Comparison of ENCODE assay signal across 13 mouse cellular contexts in genomic region chr5:114373581-114373980, GRCm38 (mm10). TPM values are rescaled to one million over a fixed set of nuclear protein-coding genes. Genes with fewer than 3 reads are reported as not detected.
DNase-seq lines count a peak whose midpoint lies in the region; ATAC-seq and TF ChIP-seq lines count a peak whose summit lies in the region.
"Had no signal": no experiment of that assay in that cellular context is flagged by ENCODE, and none has a peak within 500 bp of the region (broad histone marks: within the 10 kb centered on the region; RNA-seq: fewer than 3 reads in every experiment).

No protein-coding gene starts in this region.

- H3ac ChIP-seq in myocyte (ENCODE audit: control insufficient read depth, insufficient read length), result no peak overlapping the region

- peaks cover 98% of the 10 kb centered on the region for H3K4me1 ChIP-seq in heart, embryonic 13.5 days
- H3K4me1 ChIP-seq in liver, embryonic 11.5 days (replicated peaks; ENCODE audit: control insufficient read depth, insufficient read depth, low read length), result peaks cover 89% of the 10 kb centered on the region
- peaks cover 96% of the 10 kb centered on the region for H3K4me1 ChIP-seq in embryonic facial prominence, embryonic 13.5 days

- no peak overlapping the region for H3K4me2 ChIP-seq in heart, embryonic 13.5 days
- H3K4me2 ChIP-seq in liver, embryonic 11.5 days, result no peak overlapping the region; the same call in 1 of the 2 replicates
- H3K4me2 ChIP-seq in embryonic facial prominence, embryonic 13.5 days, result 0 out of 2 replicates have a peak overlapping the region, but pooled peaks have one; percentile 22
- peak overlapping the region; percentile 82 for H3K4me2 ChIP-seq in myocyte (ENCODE audit: low read depth)

- H3K27me3 ChIP-seq in heart, embryonic 13.5 days (replicated peaks), result no peaks in the 10 kb centered on the region
- H3K27me3 ChIP-seq in liver, embryonic 11.5 days (replicated peaks; ENCODE audit: control insufficient read depth, insufficient read depth, low read length), result no peaks in the 10 kb centered on the region
- H3K27me3 ChIP-seq in embryonic facial prominence, embryonic 13.5 days, result no peaks in the 10 kb centered on the region
- no peaks in the 10 kb centered on the region for H3K27me3 ChIP-seq in myocyte (ENCODE audit: control insufficient read depth, insufficient read depth, insufficient read length)
- H3K27me3 ChIP-seq: limb, embryonic 12.5 days had no signal

- no peak overlapping the region for H3K4me3 ChIP-seq in heart, embryonic 13.5 days
- no peak overlapping the region for H3K4me3 ChIP-seq in liver, embryonic 11.5 days (ENCODE audit: low read depth, low read length)
- no peak overlapping the region for H3K4me3 ChIP-seq in embryonic facial prominence, embryonic 13.5 days
- no peak overlapping the region for H3K4me3 ChIP-seq in myocyte
- H3K4me3 ChIP-seq: limb, embryonic 12.5 days had no signal

- H3K9me3 ChIP-seq in heart, embryonic 13.5 days, result no peaks in the 10 kb centered on the region
- H3K9me3 ChIP-seq in liver, embryonic 11.5 days (ENCODE audit: control insufficient read depth, low read length), result no peaks in the 10 kb centered on the region
- no peaks in the 10 kb centered on the region for H3K9me3 ChIP-seq in embryonic facial prominence, embryonic 13.5 days
- H3K9me3 ChIP-seq: limb, embryonic 12.5 days had no signal

- H3K36me3 ChIP-seq in heart, embryonic 13.5 days, result peaks cover 77% of the 10 kb centered on the region
- peaks cover 31% of the 10 kb centered on the region for H3K36me3 ChIP-seq in liver, embryonic 11.5 days (ENCODE audit: control insufficient read depth, insufficient read depth, low read length)
- peaks cover 55% of the 10 kb centered on the region for H3K36me3 ChIP-seq in embryonic facial prominence, embryonic 13.5 days
- H3K36me3 ChIP-seq in myocyte (ENCODE audit: control insufficient read depth, insufficient read depth), result peaks cover 9% of the 10 kb centered on the region

- no peak for ATAC-seq in heart, embryonic 13.5 days (ENCODE audit: extremely low read depth, insufficient number of reproducible peaks, low FRiP score, low TSS enrichment)
- ATAC-seq in liver, embryonic 11.5 days (replicated peaks; ENCODE audit: low FRiP score), result no peak
- no peak for ATAC-seq in embryonic facial prominence, embryonic 13.5 days (ENCODE audit: insufficient number of reproducible peaks, insufficient read depth, low FRiP score, low TSS enrichment, low read depth)
- ATAC-seq: hindbrain, postnatal 0 days had no signal

- WGBS in heart, embryonic 13.5 days, result 77% methylated on average over 9 of the region's 9 CpGs
- 83% methylated on average over 9 of the region's 9 CpGs for WGBS in liver, embryonic 11.5 days
- 79% methylated on average over 9 of the region's 9 CpGs for WGBS in embryonic facial prominence, embryonic 13.5 days

- peaks cover 83% of the 10 kb centered on the region for H3K79me2 ChIP-seq in myocyte (ENCODE audit: control insufficient read depth, insufficient read depth)

- no peak for TF ChIP-seq POLR2A in myocyte (IDR thresholded peaks at IDR 0.05; ENCODE audit: insufficient read length, low read depth)

- no peak for DNase-seq in heart, postnatal 36 days
- no peak for DNase-seq in liver, embryonic 11.5 days (ENCODE audit: low spot score)
- DNase-seq in liver (no peak), MN1 (ENCODE audit: low spot score) (no peak)
- DNase-seq in spleen, postnatal 10 days (ENCODE audit: low spot score in 2 of 2), result no peak
- DNase-seq: cerebellum, adult 9-10 months; layer of hippocampus, adult 9-11 months; retina, postnatal 1 day had no signal

- intact Hi-C loops in heart, postnatal 36 days (cut with DNase I), result loop anchor here (5.0 to 10.0 kb wide), 2 partner anchors 196 to 399 kb away; no protein-coding TSS in a partner anchor

- peak overlapping the region; percentile 50; the same call in 1 of the 2 replicates for H3K9ac ChIP-seq in heart, embryonic 13.5 days
- no peak overlapping the region for H3K9ac ChIP-seq in liver, embryonic 11.5 days (ENCODE audit: low read depth, low read length)
- no peak overlapping the region for H3K9ac ChIP-seq in embryonic facial prominence, embryonic 13.5 days
- H3K9ac ChIP-seq: limb, embryonic 12.5 days had no signal

- peak overlapping the region; percentile 68; the same call in 1 of the 2 replicates for H3K27ac ChIP-seq in heart, embryonic 13.5 days (replicated peaks)
- H3K27ac ChIP-seq in liver, embryonic 11.5 days (ENCODE audit: low read depth, low read length), result peak overlapping the region; percentile 5
- H3K27ac ChIP-seq in embryonic facial prominence, embryonic 13.5 days, result peak overlapping the region; percentile 97
- H3K27ac ChIP-seq: hindbrain, postnatal 0 days; limb, embryonic 12.5 days had no signal

TF ChIP-seq in myocyte, 11 proteins besides CTCF, POLR2A, EP300 and RAD21:
- no peak for TF ChIP-seq SRF (IDR thresholded peaks at IDR 0.05; ENCODE audit: control insufficient read depth, insufficient read length, low read depth)
- TF ChIP-seq TCF12 (IDR thresholded peaks at IDR 0.05; ENCODE audit: insufficient read depth, poor library complexity, severe bottlenecking), result no peak
- TF ChIP-seq MYOD1 (IDR thresholded peaks at IDR 0.05; ENCODE audit: control insufficient read depth in 1 of 3, insufficient read length in 2 of 3, low read depth in 2 of 3), result no peak
- no peak for TF ChIP-seq CEBPB (IDR thresholded peaks at IDR 0.05; ENCODE audit: insufficient read depth, poor library complexity, severe bottlenecking)
- TF ChIP-seq MYOG (IDR thresholded peaks at IDR 0.05; ENCODE audit: control insufficient read depth in 1 of 3, insufficient read depth in 1 of 3, insufficient read length in 2 of 3, low read depth in 2 of 3), result no peak
- TF ChIP-seq TCF3 (IDR thresholded peaks at IDR 0.05; ENCODE audit: insufficient read length, low read depth), result no peak
- no peak for TF ChIP-seq E2F4 (IDR thresholded peaks at IDR 0.05; ENCODE audit: insufficient read depth)
- no peak for TF ChIP-seq MAX (IDR thresholded peaks at IDR 0.05; ENCODE audit: low read depth)
- TF ChIP-seq POLR2AphosphoS2 (IDR thresholded peaks at IDR 0.05; ENCODE audit: insufficient read length, low read depth), result no peak
- TF ChIP-seq REST (IDR thresholded peaks at IDR 0.05; ENCODE audit: insufficient read depth, insufficient read length), result no peak
- TF ChIP-seq USF1 (IDR thresholded peaks at IDR 0.05; ENCODE audit: low read depth), result no peak

RNA-seq across cellular contexts. Expression of gene Kctd10, which starts 6.7 kb away (rescaled TPM):
- polyA plus RNA-seq in heart, embryonic 13.5 days (2015; fragmentation: Nextera tagmentation; extraction: Ambion mirVana), result 87.9 and 93.7 TPM in 2 replicates
- total RNA-seq in heart, postnatal 36 days (2021), result 10 to 100 TPM; 49.4 to 51.4 TPM
- 59.1 and 64.1 TPM in 2 replicates for polyA plus RNA-seq in liver, embryonic 11.5 days (2014; fragmentation: Nextera tagmentation; extraction: Ambion mirVana)
- polyA plus RNA-seq in embryonic facial prominence, embryonic 13.5 days (2015; fragmentation: Nextera tagmentation; extraction: Ambion mirVana), result 108 and 110 TPM in 2 replicates
- 84.1 TPM for polyA plus RNA-seq in myocyte (2012; fragmentation: generic; extraction: Trizol)

RNA-seq across cellular contexts. Expression of gene Ube3b, which starts 6.8 kb away (rescaled TPM):
- 37.6 and 41.1 TPM in 2 replicates for polyA plus RNA-seq in heart, embryonic 13.5 days (2015; fragmentation: Nextera tagmentation; extraction: Ambion mirVana)
- 10 to 100 TPM; 82.8 to 96.4 TPM for total RNA-seq in heart, postnatal 36 days (2021)
- 41.1 and 41.4 TPM in 2 replicates for polyA plus RNA-seq in liver, embryonic 11.5 days (2014; fragmentation: Nextera tagmentation; extraction: Ambion mirVana)
- polyA plus RNA-seq in embryonic facial prominence, embryonic 13.5 days (2015; fragmentation: Nextera tagmentation; extraction: Ambion mirVana), result 41.4 and 43.4 TPM in 2 replicates
- 56.0 TPM for polyA plus RNA-seq in myocyte (2012; fragmentation: generic; extraction: Trizol)

Comparison
In these comparisons a context has a peak if more than half of its experiments do, and no peak if none do; other contexts are left out.
1. H3K27ac ChIP-seq: peak in every context shown above with its lines; median percentile 97 in embryonic facial prominence, embryonic 13.5 days; 68 in heart, embryonic 13.5 days; 5 in liver, embryonic 11.5 days.
2. H3K4me2 ChIP-seq: peak in embryonic facial prominence, embryonic 13.5 days (single experiment) and myocyte (single experiment); none in heart, embryonic 13.5 days (single experiment) and liver, embryonic 11.5 days (single experiment).